Mouse (Mus musculus) liver, adult (tissue): ENCODE results near the gene Nsl1.
A peak's percentile ranks its signal among the peaks of the same experiment; 100 is the strongest.

Experiments
- GATA4 ChIP-seq: IDR thresholded peaks from 2 replicates; pipeline ENCODE4 v1.6.1; 2014; ENCODE audit warnings: mild to moderate bottlenecking, low read length; ENCODE audit not compliant: insufficient replicate concordance

The Nsl1 gene

DNA sequence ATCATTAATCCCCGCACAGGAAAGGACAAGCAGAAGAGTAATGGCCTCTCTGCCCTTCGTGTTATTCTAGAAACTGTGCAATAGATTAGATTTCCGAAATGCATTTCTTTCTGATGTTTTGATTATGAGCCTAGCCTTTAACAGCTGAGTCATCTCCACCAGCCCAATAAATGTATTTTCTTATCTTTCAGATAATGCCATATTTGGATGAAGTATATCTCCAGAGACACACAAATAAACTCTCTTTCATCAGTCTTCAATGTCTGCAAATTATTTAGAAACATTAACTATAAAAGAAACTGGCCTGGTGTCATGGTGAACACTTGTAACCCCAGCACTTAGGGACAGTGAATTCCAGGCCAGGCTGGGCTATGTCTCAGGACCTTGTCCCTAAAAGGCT, 20.1 kb upstream of the Nsl1 start:
- no peak for TF ChIP-seq GATA4

DNA sequence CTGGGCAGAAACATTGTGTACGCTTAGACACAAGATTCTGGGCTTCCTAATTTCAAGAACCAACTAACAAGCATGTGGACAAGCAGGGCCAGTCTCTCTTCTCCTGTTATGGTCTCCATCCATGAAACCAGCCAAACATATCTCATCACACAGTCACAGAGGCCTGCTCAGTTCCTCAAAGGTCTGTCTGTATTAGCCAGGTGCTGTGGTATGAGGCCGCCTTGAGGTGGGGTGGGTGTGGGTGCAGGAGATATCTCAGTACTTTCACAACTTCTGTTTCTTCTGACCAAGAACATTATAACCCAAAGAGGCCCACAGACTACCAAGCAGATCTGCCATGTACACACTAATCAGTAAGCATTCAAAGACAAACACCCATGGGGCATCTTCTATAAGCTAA, 17.5 kb upstream of the Nsl1 start:
- no peak for TF ChIP-seq GATA4

DNA sequence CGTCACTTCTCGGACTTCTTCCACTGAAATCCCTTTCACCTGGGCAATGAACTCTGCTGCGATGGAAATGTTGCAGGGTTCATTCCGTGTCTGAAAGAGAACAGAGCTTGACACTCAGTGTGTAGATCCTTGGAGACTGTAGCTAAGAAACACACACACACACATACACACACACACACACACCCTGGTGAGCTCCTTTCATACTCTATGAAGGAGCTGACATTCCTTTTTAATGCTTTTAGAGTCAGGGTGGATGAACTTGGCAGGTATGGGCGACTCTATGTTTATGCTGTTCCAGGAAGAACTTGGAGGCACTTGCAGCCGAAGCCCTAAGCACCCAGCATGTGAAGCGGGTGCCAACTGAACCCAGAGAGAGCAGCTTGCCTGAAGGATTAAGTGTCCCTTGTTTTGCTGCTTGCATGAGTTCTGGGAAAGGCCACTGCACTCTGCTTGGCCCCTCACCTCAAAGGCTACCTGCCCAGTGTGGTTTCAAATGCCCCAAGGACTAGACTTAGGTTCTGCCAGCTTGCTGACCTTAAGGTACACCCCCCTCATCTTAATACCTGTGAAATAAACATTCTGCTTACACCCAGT, 16.5 kb upstream of the Nsl1 start:
- no peak for TF ChIP-seq GATA4

DNA sequence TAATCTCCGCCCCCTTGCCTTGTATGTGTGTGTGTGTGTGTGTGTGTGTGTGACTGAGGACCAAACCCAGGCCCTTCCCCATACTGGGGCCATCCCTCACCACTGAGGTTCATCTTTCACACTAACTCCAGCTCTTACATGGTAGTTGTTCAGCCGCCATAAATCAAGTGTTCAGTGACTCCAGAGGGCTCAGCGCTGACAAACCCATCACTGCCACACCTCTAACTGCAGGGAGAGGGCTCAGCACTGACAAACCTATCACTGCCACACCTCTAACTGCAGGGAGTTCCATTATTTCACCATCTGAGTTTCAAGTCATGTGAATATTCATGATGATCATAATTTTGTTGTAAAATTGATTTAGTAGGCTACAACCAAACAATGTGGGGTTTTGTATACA, 9.3 kb upstream of the Nsl1 start:
- TF ChIP-seq GATA4, result no peak

DNA sequence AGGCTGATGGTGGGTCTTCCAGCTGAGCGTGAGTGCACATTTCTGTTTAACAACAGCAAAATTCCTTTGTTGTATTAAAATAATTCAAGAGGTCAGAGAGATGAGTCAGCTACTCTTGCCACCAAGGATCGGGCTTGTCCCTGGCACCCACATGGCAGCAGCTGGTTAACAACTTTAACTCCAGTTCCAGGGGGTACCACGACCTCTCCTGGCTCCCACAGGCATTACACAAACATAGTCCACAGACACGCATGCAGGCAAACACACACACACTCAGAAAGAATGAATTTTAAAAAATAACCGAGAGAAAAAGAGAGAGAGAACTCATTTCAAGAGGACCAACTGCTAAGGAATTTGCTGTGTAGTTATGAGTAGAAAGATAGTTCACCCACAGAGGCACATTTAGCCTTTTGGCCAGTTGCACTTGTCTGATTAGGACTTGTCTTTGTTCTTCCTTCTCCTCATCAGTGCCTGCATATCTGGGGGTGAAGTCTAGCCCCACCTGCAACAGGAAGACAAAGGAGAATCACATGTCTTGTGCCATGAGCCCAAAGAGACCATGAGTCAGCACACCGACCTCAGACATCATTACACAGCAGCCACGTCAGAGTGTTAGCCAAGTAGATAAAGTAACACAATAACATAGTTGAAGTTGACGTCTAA, 7.8 kb upstream of the Nsl1 start:
- TF ChIP-seq GATA4, result no peak

DNA sequence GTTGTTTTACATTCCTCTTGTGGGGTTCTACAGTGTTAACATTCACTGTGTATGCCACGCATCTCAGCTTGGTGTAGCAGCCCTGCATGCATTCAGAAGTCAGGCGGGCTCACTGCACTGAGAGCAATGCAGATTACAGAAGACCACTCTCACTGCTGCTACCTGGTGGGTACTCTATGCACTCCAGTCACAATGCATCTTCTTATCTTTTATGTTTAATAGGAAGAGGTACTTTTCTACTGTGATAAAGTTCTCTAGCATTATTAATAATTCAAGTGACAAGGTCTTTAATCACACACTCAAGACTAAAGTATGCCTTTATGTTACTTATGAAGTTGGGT, 7.3 kb upstream of the Nsl1 start:
- TF ChIP-seq GATA4, result no peak

DNA sequence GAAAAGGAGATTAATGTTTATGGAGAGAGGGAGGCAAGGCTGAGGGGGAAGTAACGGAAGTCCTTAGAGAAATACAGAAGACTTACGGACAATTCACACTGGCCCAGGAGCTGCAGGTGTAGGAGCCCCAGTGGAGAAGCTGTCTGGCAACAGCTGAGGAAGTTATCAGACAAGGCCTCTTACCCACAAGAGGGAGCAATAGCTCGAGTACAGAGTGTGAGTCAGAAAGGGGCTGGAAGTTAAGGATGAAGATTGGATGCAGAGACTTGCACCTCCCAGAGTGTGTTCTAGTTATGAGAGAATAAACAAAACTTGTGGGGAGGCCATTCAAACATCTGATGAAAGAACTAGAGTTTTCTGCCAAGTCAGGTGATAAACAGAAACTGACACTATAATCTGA, 5.4 kb upstream of the Nsl1 start:
- no peak for TF ChIP-seq GATA4

DNA sequence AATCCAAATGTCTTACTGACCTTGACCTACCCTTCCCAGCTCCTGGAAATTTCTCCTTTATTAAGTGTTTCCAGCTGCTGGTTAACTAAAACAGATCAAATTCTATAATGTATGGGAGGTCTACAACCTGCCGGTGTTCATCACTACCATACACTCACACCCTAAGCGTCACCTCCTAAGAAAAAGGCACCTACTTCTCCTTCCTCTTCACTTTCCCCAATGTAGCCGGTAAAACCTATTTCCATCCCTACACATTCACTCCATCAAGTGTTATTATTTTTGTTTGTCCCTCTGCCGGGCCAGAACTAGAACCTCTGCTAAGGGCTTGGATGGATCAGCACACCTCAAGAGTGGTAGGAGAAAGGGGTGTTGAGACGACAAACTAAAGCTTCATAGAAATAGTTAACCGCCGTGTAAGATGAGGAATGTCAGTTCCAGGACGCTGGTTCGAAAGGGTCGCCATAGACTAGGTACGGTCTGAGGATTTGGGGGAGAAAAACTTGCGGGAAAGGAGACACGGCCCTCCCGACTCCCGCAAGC, 501 bp upstream of the Nsl1 start:
- no peak for TF ChIP-seq GATA4

DNA sequence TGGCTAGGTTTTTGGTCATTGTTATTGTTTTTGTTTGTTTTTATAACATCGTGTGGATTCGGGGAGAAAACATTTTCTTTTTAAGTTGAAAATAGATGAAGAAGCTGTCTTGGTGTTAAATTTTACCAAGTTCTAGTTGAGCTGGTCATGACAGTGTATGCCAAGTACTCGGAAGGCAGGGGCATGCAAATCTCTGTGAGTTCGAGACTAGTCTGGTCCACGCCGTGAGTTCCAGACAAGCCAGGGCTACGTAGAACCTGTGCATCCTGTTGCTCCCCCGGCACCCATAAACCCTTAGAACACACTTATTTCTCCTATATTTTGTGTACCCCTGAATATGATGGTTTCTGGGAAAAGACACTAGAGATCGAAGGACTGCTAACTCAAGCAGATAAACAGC, 888 bp downstream of the Nsl1 start:
- no peak for TF ChIP-seq GATA4

DNA sequence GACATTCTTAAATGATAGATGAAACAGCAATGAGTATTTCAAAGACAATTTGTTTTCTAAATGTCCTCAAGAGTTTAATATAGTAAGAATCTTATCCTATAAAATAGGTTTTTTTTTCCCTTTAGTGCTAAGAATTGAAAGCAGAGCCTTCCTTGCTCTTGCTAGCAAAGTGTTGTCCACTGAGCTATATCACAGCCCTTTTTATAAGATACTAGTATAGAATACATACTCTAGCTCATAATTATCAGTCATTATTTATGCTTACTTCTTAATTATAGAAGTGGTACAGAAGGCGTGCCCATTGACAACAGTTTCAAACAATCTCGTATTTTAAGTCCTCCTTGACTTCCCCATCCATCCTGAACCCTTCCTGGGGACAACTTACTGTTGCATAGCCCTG, 1.7 kb downstream of the Nsl1 start:
- TF ChIP-seq GATA4, result no peak

DNA sequence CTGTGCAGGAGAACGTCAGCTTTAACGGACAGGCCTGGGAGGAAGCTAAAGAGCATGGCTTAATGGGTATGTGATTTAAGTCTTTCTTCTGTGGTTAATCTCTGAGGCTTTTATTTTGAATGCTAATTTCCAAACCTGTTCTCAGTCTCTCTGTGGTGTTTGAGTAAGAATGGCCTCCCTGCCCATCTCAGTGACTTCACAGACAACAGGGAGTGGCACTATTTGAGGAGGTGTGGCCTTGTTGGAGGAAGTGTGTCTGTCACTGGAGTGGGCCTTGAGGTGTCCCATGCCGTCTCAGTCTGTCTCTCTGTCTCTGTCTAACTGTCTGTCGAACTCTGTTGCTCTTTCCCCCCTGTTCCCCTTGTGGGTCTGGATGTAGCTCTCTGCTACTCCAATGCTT, 2.4 kb downstream of the Nsl1 start:
- TF ChIP-seq GATA4, result no peak

DNA sequence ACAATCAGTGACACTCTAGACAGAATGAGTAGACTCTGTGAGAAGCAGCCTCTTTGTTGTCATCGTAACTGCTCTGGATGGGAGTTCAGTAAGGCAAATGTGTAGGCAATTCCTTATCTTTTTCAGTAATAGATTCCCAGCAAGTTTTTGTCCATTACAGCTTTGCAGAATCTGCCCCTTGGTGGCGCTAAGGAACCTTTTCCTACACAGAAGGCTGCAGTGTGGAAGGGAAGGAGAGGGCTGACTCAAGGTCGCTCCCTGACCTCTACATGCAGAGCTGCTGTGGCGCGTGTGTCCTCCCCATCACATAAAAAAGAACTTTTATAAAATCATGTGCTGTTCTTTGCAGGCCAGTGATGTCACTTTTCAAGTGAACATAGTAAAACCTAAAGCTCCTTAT, 5.6 kb downstream of the Nsl1 start:
- TF ChIP-seq GATA4, result no peak

DNA sequence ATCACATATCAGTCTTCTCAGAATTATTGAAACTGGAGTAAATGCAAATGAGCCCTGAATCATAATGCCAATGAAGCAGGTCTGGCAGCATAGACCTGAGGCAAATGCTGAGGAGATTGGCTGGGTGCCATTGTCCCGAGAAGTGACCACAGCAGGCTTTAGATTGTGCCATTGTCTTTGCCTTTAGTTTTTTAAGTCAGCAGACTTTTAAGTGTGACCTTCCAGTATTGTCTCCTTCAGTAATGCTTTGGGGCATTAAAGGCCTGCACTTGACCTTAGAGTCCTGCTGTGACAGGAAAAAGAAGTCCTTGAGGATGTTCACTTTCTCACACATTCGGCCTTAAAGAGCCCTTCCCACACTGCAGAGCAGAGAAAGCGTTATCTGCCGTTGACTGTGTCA, 7.4 kb downstream of the Nsl1 start:
- TF ChIP-seq GATA4, result no peak

DNA sequence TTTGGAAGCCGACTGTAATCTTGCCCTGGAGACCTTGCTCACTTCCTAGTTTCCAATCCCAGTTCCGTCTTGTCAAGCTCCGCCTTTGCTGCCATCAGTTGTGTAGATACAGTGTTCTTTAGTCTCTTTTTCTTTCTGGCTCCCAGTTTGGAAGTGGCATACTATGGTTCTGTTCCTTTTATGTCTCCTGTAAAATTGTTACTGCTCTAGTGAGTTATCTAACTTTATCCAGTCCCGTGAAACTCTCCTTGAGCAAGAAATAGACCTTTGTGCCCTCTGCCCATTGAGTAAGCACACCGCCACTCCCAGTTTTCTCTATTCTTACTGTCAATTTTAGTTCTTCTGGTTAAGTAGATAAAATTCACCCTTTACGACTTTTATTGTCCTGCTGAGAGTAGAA, 8.8 kb downstream of the Nsl1 start:
- peak; percentile 81 for TF ChIP-seq GATA4

DNA sequence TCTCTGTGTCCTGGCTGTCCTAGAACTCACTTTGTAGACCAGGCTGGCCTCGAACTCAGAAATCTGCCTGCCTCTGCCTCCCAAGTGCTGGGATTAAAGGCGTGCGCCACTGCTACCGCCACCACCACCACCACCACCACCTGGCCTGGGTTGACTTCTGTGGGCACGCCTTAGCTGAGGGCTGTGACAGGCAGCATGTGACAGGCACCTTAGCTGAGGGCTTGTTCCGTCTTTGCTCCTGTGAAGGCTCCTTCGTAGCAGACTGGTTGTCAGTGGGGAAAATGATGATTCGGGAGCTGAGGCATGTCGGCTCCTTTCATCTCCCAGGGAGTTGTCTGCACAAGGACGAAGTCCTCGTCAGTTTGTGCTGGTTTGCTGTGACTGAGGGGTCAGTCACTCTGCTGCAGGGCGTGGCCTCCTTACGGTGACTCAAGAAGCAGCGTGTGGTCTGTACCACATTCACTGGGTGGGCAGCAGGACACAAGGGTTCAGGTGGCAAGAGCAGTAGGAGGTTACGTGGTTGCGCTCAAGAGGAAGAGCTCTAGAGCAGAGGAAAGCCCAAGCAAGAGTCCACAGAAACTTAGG, 9.6 kb downstream of the Nsl1 start:
- no peak for TF ChIP-seq GATA4

DNA sequence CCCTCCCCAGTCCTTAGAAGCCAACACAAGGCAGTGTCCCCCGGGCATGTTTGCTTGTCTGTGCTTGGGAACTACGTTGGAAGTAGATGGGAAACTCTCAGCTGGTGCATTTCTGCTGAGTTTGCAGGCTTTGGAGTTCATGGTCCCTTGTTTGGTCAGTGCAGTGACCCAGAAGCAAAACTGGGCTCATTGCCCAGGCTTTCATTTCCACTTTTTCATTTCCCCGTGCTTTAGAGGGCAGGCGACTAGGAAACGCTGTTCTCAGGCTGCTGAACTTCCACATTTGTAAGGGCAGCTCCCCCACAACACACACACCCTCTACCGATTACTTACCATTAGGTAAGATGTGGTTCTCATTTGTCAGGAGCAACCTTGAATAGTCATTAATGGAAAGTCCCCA, 10.2 kb downstream of the Nsl1 start:
- no peak for TF ChIP-seq GATA4

DNA sequence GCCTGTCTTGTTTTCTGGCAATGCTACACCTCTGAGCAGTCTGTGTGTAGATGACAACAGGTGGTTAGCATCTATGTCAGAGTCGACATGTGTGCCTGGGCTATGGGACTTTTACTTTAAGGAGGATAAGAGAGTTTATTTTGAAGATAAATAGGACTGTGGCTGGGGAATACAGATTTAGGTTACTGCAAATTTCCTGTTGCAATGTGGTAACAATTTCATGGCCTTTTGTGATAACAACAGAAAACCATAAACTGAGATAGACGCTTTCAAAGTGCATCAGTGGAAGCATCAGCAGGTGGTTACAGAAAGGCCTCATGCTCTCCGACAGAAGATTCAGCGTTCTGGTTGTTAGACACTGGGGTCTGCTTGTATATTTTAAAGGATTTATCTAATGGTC, 10.7 kb downstream of the Nsl1 start:
- TF ChIP-seq GATA4, result no peak
